Mouse (Mus musculus) olfactory bulb, adult 2 months (tissue): ENCODE results near the gene 9930111J21Rik2. TPM values are rescaled to one million over a fixed set of nuclear protein-coding genes. Genes with fewer than 3 reads are reported as not detected.

ENCODE experiments used
- H3K27ac ChIP-seq: fragments of 200-500 bp; 2 replicates; pipeline ENCODE4 v1.5.1; 2012; ENCODE audit warnings: low read depth, low read length; ENCODE audit not compliant: insufficient read depth
- H3K4me1 ChIP-seq: fragments of 200-500 bp; 2 replicates; pipeline ENCODE4 v1.6.1; 2012; ENCODE audit warnings: low read length; ENCODE audit not compliant: control insufficient read depth, insufficient read depth
- H3K4me3 ChIP-seq: fragments of 200-500 bp; 2 replicates; pipeline ENCODE4 v1.5.1; 2012; ENCODE audit warnings: mild to moderate bottlenecking, low read depth, low read length, moderate library complexity; ENCODE audit not compliant: insufficient read depth
- CTCF ChIP-seq: fragments of 200-500 bp; IDR thresholded peaks from 2 replicates; pipeline ENCODE4 v1.5.1; 2012; ENCODE audit warnings: low read depth, mild to moderate bottlenecking, low read length, moderate library complexity; ENCODE audit not compliant: insufficient read depth
- POLR2A ChIP-seq: fragments of 200-500 bp; IDR thresholded peaks from 2 replicates; pipeline ENCODE4 v1.6.1; 2012; ENCODE audit warnings: mild to moderate bottlenecking, low read depth, low read length, moderate library complexity; ENCODE audit not compliant: insufficient read depth
- WGBS: fragments of 180-500 bp; shearing (Covaris S2); methylation state at CpG from one replicate; pipeline ENCODE4 v1.1.7; 2018; 5-methylcytosine and 5-hydroxymethylcytosine counted together
- polyA plus RNA-seq: library from polyadenylated mRNA; stranded (reverse); fragments of >200 nt; gene quantifications from 2 replicates; pipeline ENCODE4 v1.2.4, GENCODE M21; 2012; ENCODE audit warnings: low replicate concordance; ENCODE audit not compliant: missing spikeins, insufficient read depth, insufficient read length

9930111J21Rik2 gene
- polyA plus RNA-seq, 1 experiment: not detected

GRCm38 (mm10) chr11:49088990-49089652, 38.1 kb upstream of the 9930111J21Rik2 start:
- Histone ChIP-seq H3K4me1 (peaks cover 5% of the 10 kb centered on the region), H3K4me3 (no peak overlapping the region), H3K27ac (no peak overlapping the region)
- TF ChIP-seq POLR2A (no peak), CTCF (no peak)
- WGBS: 94% methylated on average over 5 of the region's 5 CpGs

- peaks cover 5% of the 10 kb centered on the region for H3K4me1 ChIP-seq
- WGBS: 42% methylated on average over 22 of the region's 22 CpGs
- H3K27ac ChIP-seq: no peak overlapping the region
- TF ChIP-seq POLR2A: no peak
- no peak for TF ChIP-seq CTCF
- H3K4me3 ChIP-seq: no peak overlapping the region
Observed at GRCm38 (mm10) chr11:49087830-49088616, 37.0 kb upstream of the 9930111J21Rik2 start.

GRCm38 (mm10) chr11:49086858-49087361, 35.9 kb upstream of the 9930111J21Rik2 start:
- Histone ChIP-seq H3K4me3 (no peak overlapping the region), H3K4me1 (peaks cover 5% of the 10 kb centered on the region), H3K27ac (no peak overlapping the region)
- 76% methylated on average over 6 of the region's 6 CpGs for WGBS
- TF ChIP-seq POLR2A: no peak
- no peak for TF ChIP-seq CTCF

DNA sequence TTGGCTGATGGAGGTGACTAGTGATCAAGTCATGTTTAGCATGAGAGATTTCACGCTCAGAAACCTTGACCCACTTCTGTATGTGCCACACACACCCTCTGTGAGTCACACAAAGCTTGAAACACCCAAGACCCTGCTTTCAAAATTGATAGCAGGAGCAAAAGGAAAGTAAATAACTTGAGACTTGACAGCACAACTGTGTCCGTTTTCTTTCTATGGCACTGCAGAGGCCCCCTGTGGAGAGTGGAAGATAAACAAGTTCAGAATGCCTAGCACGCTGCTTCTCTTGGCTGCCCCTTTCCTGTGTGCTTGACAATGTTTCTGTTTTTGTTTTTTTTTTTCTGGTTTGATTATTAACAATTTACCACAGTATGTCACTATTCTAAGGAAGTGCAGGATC, 33.8 kb upstream of the 9930111J21Rik2 start:
- TF ChIP-seq CTCF: no peak
- TF ChIP-seq POLR2A: no peak
- no peak overlapping the region for H3K4me3 ChIP-seq
- 33% methylated on average over 3 of the region's 3 CpGs for WGBS
- H3K4me1 ChIP-seq: peaks cover 5% of the 10 kb centered on the region
- no peak overlapping the region for H3K27ac ChIP-seq

- H3K4me3 ChIP-seq: no peak overlapping the region
- peaks cover 5% of the 10 kb centered on the region for H3K4me1 ChIP-seq
- TF ChIP-seq POLR2A: no peak
- TF ChIP-seq CTCF: no peak
- 94% methylated on average over 1 of the region's 1 CpGs for WGBS
- no peak overlapping the region for H3K27ac ChIP-seq
Observed at GRCm38 (mm10) chr11:49084385-49084784, 33.3 kb upstream of the 9930111J21Rik2 start.

GRCm38 (mm10) chr11:49083808-49084207, 32.8 kb upstream of the 9930111J21Rik2 start:
- H3K4me1 ChIP-seq: peaks cover 5% of the 10 kb centered on the region
- H3K27ac ChIP-seq: no peak overlapping the region
- no peak for TF ChIP-seq POLR2A
- no peak for TF ChIP-seq CTCF
- H3K4me3 ChIP-seq: no peak overlapping the region
- 85% methylated on average over 3 of the region's 3 CpGs for WGBS

- Histone ChIP-seq H3K4me3 (no peak overlapping the region), H3K27ac (no peak overlapping the region), H3K4me1 (peaks cover 2% of the 10 kb centered on the region)
- WGBS: 73% methylated on average over 1 of the region's 1 CpGs
- TF ChIP-seq CTCF: no peak
- no peak for TF ChIP-seq POLR2A
Observed at GRCm38 (mm10) chr11:49083146-49083545, 32.1 kb upstream of the 9930111J21Rik2 start.

DNA sequence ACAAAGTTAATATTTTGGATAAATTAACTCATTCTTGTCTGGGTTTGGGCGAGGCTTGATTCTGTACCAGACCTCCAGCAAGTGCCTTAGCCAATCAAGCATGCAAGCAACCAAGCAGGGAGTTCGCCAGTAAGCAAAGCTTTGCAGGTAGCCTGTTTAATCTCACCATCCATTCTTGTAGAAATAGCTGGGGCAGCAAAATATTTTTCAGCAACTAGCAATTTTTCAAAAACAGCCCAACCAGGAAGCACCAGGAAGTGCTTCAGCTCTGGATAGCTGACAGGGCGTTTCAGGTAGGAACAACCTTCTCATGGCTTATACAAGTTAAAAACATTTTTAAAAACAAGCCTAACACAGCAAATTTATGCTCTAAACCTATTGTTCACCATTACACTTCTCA, 30.8 kb upstream of the 9930111J21Rik2 start:
- Histone ChIP-seq H3K4me1 (no peaks in the 10 kb centered on the region), H3K4me3 (no peak overlapping the region), H3K27ac (no peak overlapping the region)
- no peak for TF ChIP-seq POLR2A
- no peak for TF ChIP-seq CTCF
- WGBS: 85% methylated on average over 3 of the region's 3 CpGs

DNA sequence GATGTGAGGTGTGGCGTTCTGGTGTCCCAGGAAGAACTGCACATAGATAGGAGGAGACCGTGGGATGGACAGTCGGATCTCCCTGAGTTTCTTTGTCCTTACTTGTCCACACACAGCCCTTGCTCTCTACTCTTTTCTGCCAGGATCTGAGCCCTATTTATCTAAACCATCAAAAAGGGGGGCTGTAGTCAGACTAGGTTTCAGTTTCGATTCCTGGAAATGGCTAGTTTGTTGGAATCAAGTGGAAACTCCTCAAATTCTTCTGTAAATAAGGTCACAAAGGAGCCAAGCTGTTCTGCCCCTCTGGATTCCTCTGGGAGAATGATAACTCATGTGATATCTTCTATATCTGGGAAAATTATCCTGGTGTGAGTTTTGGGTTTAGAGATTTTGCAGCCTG, 30.3 kb upstream of the 9930111J21Rik2 start:
- Histone ChIP-seq H3K27ac (no peak overlapping the region), H3K4me3 (no peak overlapping the region), H3K4me1 (no peaks in the 10 kb centered on the region)
- 81% methylated on average over 4 of the region's 4 CpGs for WGBS
- TF ChIP-seq CTCF: no peak
- no peak for TF ChIP-seq POLR2A
